Mouse (Mus musculus): Measurements from ENCODE around the gene Daam1.

The Daam1 gene

GRCm38 (mm10) chr12:71998653-71999052 is 167.8 kb downstream of the Daam1 start:
- no peak for DNase-seq (ENCODE audit: low spot score)

DNA sequence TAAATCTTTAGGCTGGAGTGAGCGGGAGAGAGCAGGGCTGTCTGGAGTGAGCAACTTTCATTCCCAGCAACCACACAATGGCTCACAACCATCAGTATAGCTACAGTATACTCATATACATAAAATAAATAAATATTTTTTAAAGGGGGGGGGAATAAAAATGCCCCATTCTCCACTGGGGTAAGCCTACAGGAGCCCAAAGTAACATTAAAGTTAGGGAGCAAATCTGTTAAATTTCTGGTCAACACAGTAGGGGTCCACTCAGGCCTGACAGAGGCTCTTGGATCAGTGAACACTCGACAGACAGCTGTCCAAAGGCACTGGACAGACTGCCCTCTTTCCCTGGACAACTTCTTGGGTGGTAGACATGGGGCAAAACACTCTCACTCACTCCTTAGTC is 168.8 kb downstream of the Daam1 start:
- no peak for DNase-seq (ENCODE audit: low spot score)

- DNase-seq (ENCODE audit: low spot score), result no peak
Measured at GRCm38 (mm10) chr12:72001811-72002210, 170.9 kb downstream of the Daam1 start.

GRCm38 (mm10) chr12:72005307-72005706 is 174.4 kb downstream of the Daam1 start:
- DNase-seq (ENCODE audit: low spot score), result no peak

- no peak for DNase-seq (ENCODE audit: low spot score)
Measured at GRCm38 (mm10) chr12:72007656-72008055, 176.8 kb downstream of the Daam1 start.

- no peak for DNase-seq (ENCODE audit: low spot score)
Measured at GRCm38 (mm10) chr12:72009051-72009902, 178.4 kb downstream of the Daam1 start.

GRCm38 (mm10) chr12:72011404-72011803 is 180.5 kb downstream of the Daam1 start:
- DNase-seq (ENCODE audit: low spot score), result no peak

DNA sequence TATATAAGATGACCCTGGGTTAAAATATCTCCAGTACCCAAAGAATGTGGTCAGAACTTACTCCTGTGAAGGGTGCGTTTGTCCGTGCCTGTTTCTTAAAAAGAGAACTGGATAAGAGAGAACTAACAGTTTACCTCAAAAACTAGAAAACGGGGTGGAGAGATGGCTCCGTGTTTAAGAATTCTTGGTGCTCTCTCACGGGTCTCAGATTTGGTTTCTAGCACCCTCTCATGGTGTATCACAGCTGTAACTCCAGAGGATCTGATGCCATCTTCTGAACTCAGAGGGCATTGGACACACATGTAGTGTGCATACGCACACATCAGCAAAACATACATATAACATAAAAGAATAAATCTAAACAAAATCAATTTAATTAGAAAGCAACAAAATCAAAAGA is 181.2 kb downstream of the Daam1 start:
- DNase-seq (ENCODE audit: low spot score), result no peak

DNA sequence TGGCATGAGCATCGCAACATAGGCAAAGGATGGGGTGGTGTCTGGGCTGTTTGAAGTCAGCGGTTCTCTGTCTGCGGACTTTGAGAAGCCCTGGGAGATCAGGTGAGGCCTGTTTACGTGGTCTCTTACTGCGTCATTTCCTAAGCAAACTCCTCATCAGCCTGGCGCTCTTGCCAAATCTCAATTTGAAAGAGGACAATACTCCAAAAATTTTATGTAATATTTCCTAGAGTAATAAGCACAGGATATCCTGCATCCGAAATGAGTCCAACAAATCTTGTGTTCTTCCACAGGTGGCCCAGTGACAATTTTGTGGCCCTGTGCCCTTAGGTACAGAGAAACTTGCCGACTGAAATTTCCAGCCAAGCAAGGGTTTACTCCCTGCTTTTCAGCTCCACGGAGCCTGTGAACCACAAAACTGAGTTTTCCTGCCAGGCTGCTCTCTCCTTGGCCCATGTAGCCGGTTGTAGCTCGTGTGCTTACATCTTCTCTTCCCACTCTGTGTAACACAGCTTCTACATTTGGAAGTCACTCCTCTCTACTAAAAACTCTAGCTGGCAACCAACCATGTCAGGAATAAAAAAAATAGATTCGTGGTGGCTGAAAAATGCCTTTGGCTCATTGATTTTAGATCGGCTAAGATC is 183.0 kb downstream of the Daam1 start:
- no peak for DNase-seq (ENCODE audit: low spot score)

DNA sequence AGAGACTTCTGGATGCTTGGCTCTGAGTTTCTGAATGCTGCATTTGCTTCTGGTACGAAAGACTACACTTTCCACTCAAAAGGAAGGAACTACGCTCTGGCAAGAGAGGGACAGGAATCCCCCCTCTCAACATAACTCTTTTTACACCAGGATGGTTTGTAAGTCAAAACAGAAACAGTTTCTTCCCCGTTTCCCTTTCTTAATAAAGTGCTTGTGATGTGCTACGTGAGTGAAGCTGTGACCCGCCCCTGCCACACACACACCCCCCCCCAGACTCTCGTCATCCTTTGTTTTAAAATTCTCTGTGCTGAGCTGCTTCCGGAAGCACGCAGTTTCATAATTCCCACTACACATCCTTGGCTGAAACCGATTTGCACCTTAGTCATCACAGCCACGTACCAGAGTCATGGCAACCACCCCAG is 183.5 kb downstream of the Daam1 start:
- DNase-seq (ENCODE audit: low spot score), result no peak

DNA sequence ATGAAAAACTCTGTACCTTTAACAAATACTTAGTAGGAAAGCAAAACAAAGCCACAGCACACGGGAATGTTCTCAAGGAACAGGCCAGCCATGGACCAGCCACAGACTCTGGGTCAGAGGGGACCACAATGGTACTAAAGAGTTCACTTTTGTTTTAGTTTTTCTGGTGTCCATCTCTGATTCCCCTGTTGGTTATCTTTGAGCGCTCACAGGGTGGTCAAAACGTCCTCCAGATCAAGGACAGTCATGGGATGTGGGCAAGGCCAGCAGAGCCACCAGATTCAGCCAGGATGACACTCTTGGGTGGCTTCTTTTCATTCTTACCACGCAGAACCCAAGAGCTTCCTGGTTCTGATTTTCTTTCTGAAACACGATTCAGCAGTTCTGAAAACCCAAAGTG is 184.4 kb downstream of the Daam1 start:
- DNase-seq (ENCODE audit: low spot score), result no peak

DNA sequence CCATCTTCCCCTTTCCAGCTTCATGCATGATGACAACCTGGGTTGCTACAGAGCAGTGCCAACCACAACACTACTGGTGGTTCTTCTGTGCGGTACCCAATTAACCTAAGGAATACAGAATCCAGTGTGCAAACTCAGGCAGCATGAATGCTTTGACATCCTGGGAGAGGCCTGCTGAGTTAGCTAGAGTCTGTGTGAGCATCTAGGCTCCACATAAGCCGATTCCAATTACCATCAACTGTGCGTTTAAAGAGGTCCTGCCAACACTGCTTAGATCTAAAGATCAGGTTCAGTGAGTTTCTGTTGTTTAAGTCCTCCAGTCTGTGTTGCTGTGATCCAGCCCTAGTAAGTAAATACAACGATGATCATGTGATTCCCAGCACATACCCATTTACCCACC is 189.4 kb downstream of the Daam1 start:
- no peak for DNase-seq (ENCODE audit: low spot score)

GRCm38 (mm10) chr12:72021543-72021942 is 190.7 kb downstream of the Daam1 start:
- DNase-seq (ENCODE audit: low spot score), result no peak

GRCm38 (mm10) chr12:72022790-72023189 is 191.9 kb downstream of the Daam1 start:
- DNase-seq (ENCODE audit: low spot score), result no peak

DNA sequence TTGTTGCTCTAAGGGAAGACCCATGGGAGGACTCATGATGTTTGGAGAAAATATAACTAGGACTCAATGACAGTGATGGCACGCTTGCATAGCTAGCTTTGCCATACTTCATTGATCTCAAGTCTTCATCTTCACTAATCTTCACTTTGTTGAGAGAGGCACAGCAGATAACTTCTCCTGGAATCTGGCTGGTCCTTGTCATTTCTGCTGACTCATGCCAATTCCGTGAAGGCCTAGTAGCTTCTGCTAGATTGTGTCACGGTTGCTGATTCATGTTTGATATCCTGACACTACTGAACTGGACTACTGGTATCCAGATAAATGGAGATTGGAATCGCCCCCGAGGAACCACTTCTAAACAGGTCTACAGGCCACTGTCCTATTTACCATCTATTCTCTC is 192.7 kb downstream of the Daam1 start:
- DNase-seq (ENCODE audit: low spot score), result no peak

DNA sequence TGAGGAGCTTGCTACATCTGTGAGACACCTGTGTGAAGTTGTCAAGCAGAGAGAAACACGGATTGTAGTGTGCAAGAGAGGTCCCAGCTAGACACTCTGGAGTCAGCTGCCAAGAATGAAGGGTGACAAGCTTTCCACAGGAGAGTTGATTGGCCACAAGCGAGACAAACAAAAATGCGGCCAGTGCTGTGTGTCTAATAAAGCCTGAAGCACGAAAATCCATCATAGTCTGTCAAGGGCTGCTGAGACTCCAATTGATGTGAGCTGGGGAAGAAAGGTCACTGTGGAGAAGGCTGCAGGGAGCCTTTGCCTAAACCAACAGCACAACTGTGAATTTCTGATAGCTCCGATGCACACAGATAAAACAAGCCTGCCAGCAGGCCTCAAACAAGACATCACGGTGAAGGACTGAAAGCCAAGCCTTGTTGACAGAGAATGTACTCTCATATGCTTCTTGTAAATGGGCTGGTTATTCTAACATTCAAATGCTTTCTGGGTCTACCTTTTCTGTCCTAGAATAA is 194.5 kb downstream of the Daam1 start:
- DNase-seq (ENCODE audit: low spot score), result no peak

DNA sequence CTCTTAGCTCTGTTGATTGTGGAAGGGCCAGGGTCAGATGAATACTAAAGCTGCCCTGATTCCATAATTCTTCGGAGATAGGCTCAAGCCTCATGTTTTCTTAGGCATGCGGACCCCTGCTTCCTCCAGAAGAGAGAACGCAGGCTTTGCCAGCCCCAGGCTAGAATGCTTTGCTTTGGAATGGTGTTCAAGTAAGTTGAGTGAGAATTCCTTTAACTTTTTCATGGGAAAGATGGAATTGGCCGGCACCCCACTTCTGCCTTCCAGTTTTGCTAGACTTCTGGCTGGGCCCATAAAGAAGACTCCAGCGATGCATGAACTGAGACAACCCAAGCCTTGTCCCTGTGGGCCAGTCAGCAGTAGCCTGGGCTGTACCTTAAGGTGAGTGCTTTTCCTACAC is 200.3 kb downstream of the Daam1 start:
- no peak for DNase-seq (ENCODE audit: low spot score)

DNA sequence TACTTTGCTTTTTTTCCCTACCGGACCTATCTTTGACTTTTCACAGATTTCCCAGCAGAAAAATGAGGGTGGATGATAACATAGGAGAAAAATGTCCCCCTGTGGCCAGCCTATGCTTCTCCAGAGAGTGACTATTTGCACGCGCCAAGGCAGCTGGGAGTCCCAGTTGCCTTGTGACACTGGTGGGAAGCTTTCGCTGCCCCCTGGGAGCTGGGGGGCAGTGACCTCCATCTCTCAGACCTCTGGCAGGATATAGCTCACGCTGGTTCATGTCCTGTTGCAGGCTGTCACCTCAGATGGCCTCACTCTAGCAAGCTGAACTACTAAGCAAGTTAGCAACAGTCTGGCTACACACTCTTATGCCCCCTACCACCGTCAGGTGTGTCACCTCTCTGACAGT is 200.9 kb downstream of the Daam1 start:
- no peak for DNase-seq (ENCODE audit: low spot score)

- no peak for DNase-seq (ENCODE audit: low spot score)
Measured at GRCm38 (mm10) chr12:72036097-72036661, 205.3 kb downstream of the Daam1 start.

- DNase-seq (ENCODE audit: low spot score), result no peak
Measured at GRCm38 (mm10) chr12:72037049-72037448, 206.2 kb downstream of the Daam1 start.

GRCm38 (mm10) chr12:72038866-72039265 is 208.0 kb downstream of the Daam1 start:
- DNase-seq (ENCODE audit: low spot score), result no peak

DNA sequence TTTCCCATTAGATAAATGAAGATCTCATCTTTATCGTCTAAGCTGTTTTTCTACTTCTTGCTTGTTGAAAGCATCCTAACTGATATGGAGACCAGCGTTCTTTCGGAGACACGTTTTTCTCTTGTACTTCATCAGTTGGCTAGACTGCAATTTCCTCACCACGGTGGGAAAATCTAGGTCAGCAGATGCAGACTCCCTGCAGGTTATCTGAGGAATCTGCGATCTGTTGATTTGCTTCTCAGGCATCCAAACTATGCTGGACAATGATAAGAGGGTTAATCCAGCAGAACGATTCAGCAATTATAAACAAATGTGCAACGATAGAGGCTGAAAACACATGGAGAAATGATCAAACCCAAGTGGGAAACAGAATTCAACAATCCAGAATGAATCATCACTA is 208.6 kb downstream of the Daam1 start:
- no peak for DNase-seq (ENCODE audit: low spot score)

GRCm38 (mm10) chr12:72041238-72041637 is 210.4 kb downstream of the Daam1 start:
- DNase-seq (ENCODE audit: low spot score), result no peak
